ENCODE assay signal across 21 mouse cellular contexts in genomic region chr6:146877425-146878045, GRCm38 (mm10). TPM values are rescaled to one million over a fixed set of nuclear protein-coding genes. Genes with fewer than 3 reads are reported as not detected.
A peak's percentile ranks its signal among the peaks of the same experiment; 100 is the strongest.
DNase-seq lines count a peak whose midpoint lies in the region; ATAC-seq and TF ChIP-seq lines count a peak whose summit lies in the region.
"Had no signal": no experiment of that assay in that cellular context is flagged by ENCODE, and none has a peak within 500 bp of the region (broad histone marks: within the 10 kb centered on the region; RNA-seq: fewer than 3 reads in every experiment).

No protein-coding gene starts in this region.

- peak overlapping the region; percentile 64 for H3K27ac ChIP-seq in heart, embryonic 16.5 days (ENCODE audit: low read length)
- no peak overlapping the region for H3K27ac ChIP-seq in hindbrain, embryonic 16.5 days (ENCODE audit: low read depth, low read length)
- no peak overlapping the region for H3K27ac ChIP-seq in kidney, adult 2 months (ENCODE audit: insufficient read depth, low read depth, low read length)
- H3K27ac ChIP-seq: heart, adult 2 months; liver, embryonic 14.5 days; midbrain, embryonic 15.5 days; neural tube, embryonic 13.5 days; stomach, postnatal 0 days had no signal

- no peak overlapping the region for H3K9ac ChIP-seq in heart, embryonic 16.5 days (ENCODE audit: low read length)
- H3K9ac ChIP-seq in hindbrain, embryonic 16.5 days (ENCODE audit: low read depth, low read length) = no peak overlapping the region
- H3K9ac ChIP-seq: liver, embryonic 14.5 days; midbrain, embryonic 15.5 days; neural tube, embryonic 13.5 days had no signal

- peak; percentile 78 for ATAC-seq in heart, embryonic 16.5 days (replicated peaks; ENCODE audit: extremely low read depth, insufficient read depth, low FRiP score)
- ATAC-seq in hindbrain, embryonic 16.5 days = no peak
- ATAC-seq: inflammation-experienced regulatory T-cells, adult 6 months; midbrain, embryonic 15.5 days; Patski had no signal

- TF ChIP-seq POLR2A in kidney, adult 2 months (IDR thresholded peaks at IDR 0.05; ENCODE audit: low read depth, low read length) = no peak

- no peak for TF ChIP-seq CTCF in kidney, adult 2 months (conservative IDR thresholded peaks at IDR 0.05; ENCODE audit: insufficient read depth, insufficient read length, low read depth, low read length)

- WGBS in heart, embryonic 16.5 days = 56% methylated on average over 12 of the region's 12 CpGs
- WGBS in hindbrain, embryonic 16.5 days = 94% methylated on average over 12 of the region's 12 CpGs
- 92% methylated on average over 12 of the region's 12 CpGs for WGBS in kidney, adult 2 months

- H3K4me2 ChIP-seq in heart, embryonic 16.5 days (ENCODE audit: low read depth, low read length) = no peak overlapping the region
- H3K4me2 ChIP-seq in hindbrain, embryonic 16.5 days (ENCODE audit: low read length) = no peak overlapping the region
- H3K4me2 ChIP-seq: midbrain, embryonic 15.5 days; neural tube, embryonic 13.5 days had no signal

- intact Hi-C loops in heart, postnatal 10 days (cut with DNase I) = no loop called here

- H3K36me3 ChIP-seq in heart, embryonic 16.5 days (ENCODE audit: control insufficient read depth, insufficient read depth) = no peaks in the 10 kb centered on the region
- no peaks in the 10 kb centered on the region for H3K36me3 ChIP-seq in hindbrain, embryonic 16.5 days (ENCODE audit: control insufficient read depth, insufficient read depth, low read length)
- no peaks in the 10 kb centered on the region for H3K36me3 ChIP-seq in kidney, adult 2 months (ENCODE audit: control insufficient read depth, insufficient read depth, low read length)
- H3K36me3 ChIP-seq: midbrain, embryonic 15.5 days; neural tube, embryonic 13.5 days had no signal

- H3K27me3 ChIP-seq in heart, embryonic 16.5 days (ENCODE audit: control insufficient read depth, insufficient read depth, low read length) = no peaks in the 10 kb centered on the region
- H3K27me3 ChIP-seq in hindbrain, embryonic 16.5 days (replicated peaks; ENCODE audit: control insufficient read depth, insufficient read depth, low read length) = no peaks in the 10 kb centered on the region
- H3K27me3 ChIP-seq in kidney, adult 2 months (replicated peaks; ENCODE audit: control insufficient read depth, insufficient read depth, low read length) = no peaks in the 10 kb centered on the region
- H3K27me3 ChIP-seq: CH12.LX; midbrain, embryonic 15.5 days; neural tube, embryonic 13.5 days; Patski had no signal

- no peak for DNase-seq in heart, postnatal 10 days
- DNase-seq in frontal cortex, postnatal 10 days (ENCODE audit: low spot score in 2 of 2) = peak; percentile 58 to 74
- peak; percentile 65 to 82 for DNase-seq in left cerebral cortex, adult 18-20 months (ENCODE audit: low spot score in 2 of 2)
- DNase-seq in right cerebral cortex, postnatal 25 days = peak; percentile 76
- no peak for DNase-seq in kidney, adult 2 months
- DNase-seq: adrenal gland, adult 8-10 months; cerebellum, adult 11-12 months; embryo, embryonic 11 days; heart, adult 2 months; lung, postnatal 36 days had no signal

- peaks cover 5% of the 10 kb centered on the region for H3K9me3 ChIP-seq in heart, embryonic 16.5 days (replicated peaks; ENCODE audit: control insufficient read depth, low read length)
- peaks cover 4% of the 10 kb centered on the region; the same call in 1 of the 2 replicates for H3K9me3 ChIP-seq in hindbrain, embryonic 16.5 days (ENCODE audit: control insufficient read depth, low read length)
- H3K9me3 ChIP-seq: midbrain, embryonic 15.5 days had no signal

- no peak overlapping the region for H3K4me3 ChIP-seq in heart, embryonic 16.5 days (ENCODE audit: low read length)
- no peak overlapping the region for H3K4me3 ChIP-seq in hindbrain, embryonic 16.5 days (ENCODE audit: low read length)
- H3K4me3 ChIP-seq in kidney, adult 2 months (ENCODE audit: insufficient read depth, low read depth, low read length) = no peak overlapping the region
- H3K4me3 ChIP-seq: heart, adult 2 months; midbrain, embryonic 15.5 days; neural tube, embryonic 13.5 days had no signal

- H3K4me1 ChIP-seq in heart, embryonic 16.5 days (ENCODE audit: control insufficient read depth, insufficient read depth, low read length) = peaks cover 13% of the 10 kb centered on the region
- H3K4me1 ChIP-seq in hindbrain, embryonic 16.5 days (ENCODE audit: control insufficient read depth, insufficient read depth, low read depth, low read length) = no peaks in the 10 kb centered on the region
- peaks cover 3% of the 10 kb centered on the region for H3K4me1 ChIP-seq in kidney, adult 2 months (ENCODE audit: control insufficient read depth, insufficient read depth, low read length)
- H3K4me1 ChIP-seq: midbrain, embryonic 15.5 days; neural tube, embryonic 13.5 days had no signal

RNA-seq across cellular contexts. Expression of gene Ppfibp1, which starts 10.8 kb away (rescaled TPM):
- polyA plus RNA-seq in heart, embryonic 16.5 days (2015; fragmentation: Nextera tagmentation; extraction: Ambion mirVana) = 47.9 and 49.8 TPM in 2 replicates
- 100 to 1,000 TPM in 1 of 2 experiments, 10 to 100 TPM in 1; 78.5 to 106 TPM for total RNA-seq in heart, postnatal 10 days (2021)
- total RNA-seq in left cerebral cortex, adult 18-20 months (2021) = 10 to 100 TPM; 54.5 to 60.4 TPM
- polyA plus RNA-seq in hindbrain, embryonic 16.5 days (2015; fragmentation: Nextera tagmentation; extraction: Ambion mirVana) = 14.6 and 15.9 TPM in 2 replicates
- polyA plus RNA-seq in kidney, adult 2 months (2012; rRNA removed) = 20.6 and 23.4 TPM in 2 replicates

RNA-seq across cellular contexts. Expression of gene Smco2, which starts 27.6 kb away (rescaled TPM):
- 0.11 and 0.39 TPM in 2 replicates for polyA plus RNA-seq in heart, embryonic 16.5 days (2015; fragmentation: Nextera tagmentation; extraction: Ambion mirVana)
- total RNA-seq in heart, postnatal 10 days (2021) = under 1 TPM; 0.40 to 0.62 TPM
- not detected for total RNA-seq in left cerebral cortex, adult 18-20 months (2021)
- not detected in 2 replicates for polyA plus RNA-seq in hindbrain, embryonic 16.5 days (2015; fragmentation: Nextera tagmentation; extraction: Ambion mirVana)
- polyA plus RNA-seq in kidney, adult 2 months (2012; rRNA removed) = 0.11 TPM in 1 of 2 replicates, not detected in the other
- total RNA-seq: adrenal gland, adult 8-10 months; CH12.LX had no signal
- polyA plus RNA-seq: inflammation-experienced regulatory T-cells, adult 6 months; large intestine, adult 2 months; liver, embryonic 14.5 days; midbrain, embryonic 15.5 days; neural tube, embryonic 13.5 days; Patski; small intestine, adult 2 months; stomach, postnatal 0 days had no signal

Comparison
In these comparisons a context has a peak if more than half of its experiments do, and no peak if none do; other contexts are left out.
1. DNase-seq: peak in frontal cortex, postnatal 10 days (2 of 2), left cerebral cortex, adult 18-20 months (2 of 2) and right cerebral cortex, postnatal 25 days (single experiment); none in heart, postnatal 10 days (0 of 2) and kidney, adult 2 months (single experiment).